Mouse (Mus musculus) liver, adult (tissue): ENCODE data around the gene Olfr906.

Experiments
- GATA4 ChIP-seq: IDR thresholded peaks from 2 replicates; pipeline ENCODE4 v1.6.1; 2014; ENCODE audit warnings: mild to moderate bottlenecking, low read length; ENCODE audit not compliant: insufficient replicate concordance

Olfr906 gene

DNA sequence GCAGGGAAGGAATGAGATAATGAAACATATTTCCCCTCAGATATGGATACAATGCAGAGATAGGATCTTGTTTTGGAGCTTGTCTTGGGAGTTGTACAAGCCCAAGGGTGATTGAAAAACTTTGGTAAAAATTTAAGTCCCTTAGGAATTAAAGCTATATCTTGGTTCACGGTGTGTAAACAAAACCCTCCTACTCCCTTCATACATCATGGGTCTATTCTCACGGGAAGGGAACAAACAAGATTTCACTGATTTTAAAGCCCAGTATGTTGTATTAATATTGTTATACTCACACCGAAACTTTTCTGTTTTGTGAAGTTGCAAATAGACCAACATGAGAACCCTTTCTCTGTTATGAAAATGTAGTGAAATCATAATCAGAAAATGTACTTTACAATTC lies at the start of gene Olfr906:
Gene Olfr906, plus strand, starts transcription at position 301 of the 400 bp plus-strand sequence.
- no peak for TF ChIP-seq GATA4

DNA sequence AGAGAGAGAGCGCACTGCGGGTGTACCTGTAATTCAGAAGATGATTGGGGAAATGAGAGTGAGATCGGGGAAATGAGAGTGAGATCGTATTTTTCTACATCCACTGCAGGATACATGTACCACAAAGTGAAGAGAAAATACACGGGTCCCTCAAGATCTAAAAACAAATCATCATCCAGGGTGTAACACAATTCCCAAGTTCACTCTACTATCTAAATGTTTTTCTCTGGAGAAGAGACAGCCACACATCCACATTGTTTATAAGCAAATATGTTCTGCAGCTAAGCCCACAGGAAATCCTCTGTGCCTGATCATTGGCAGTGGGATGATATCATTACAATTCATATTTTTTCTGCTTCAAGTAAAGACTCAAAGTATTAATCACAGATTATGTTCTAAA lies 39.5 kb upstream of the Olfr906 start, which contains the start of gene Olfr902:
Gene Olfr902, plus strand, starts transcription at position 301 of the 400 bp plus-strand sequence.
- no peak for TF ChIP-seq GATA4

DNA sequence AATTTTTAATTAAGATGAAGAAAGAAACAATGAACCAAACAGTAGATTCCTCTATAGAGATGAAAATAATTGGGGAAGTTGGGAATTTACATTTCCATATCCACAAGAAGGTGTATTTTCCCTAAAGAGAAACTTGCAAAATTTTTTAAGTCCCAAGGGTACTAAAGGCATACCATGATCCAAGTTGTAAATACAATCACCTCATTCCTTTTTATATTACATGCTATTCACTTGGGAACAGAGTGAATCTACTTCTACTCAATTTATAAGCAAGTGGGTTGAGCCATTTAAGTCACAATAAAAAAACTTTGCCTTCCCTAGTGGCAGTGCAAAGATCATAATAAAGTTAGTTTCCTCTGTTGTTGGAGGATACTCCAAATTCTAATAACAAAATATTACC lies 24.0 kb upstream of the Olfr906 start, which contains the start of gene Olfr904:
Gene Olfr904, plus strand, starts transcription at position 301 of the 400 bp plus-strand sequence.
- no peak for TF ChIP-seq GATA4

DNA sequence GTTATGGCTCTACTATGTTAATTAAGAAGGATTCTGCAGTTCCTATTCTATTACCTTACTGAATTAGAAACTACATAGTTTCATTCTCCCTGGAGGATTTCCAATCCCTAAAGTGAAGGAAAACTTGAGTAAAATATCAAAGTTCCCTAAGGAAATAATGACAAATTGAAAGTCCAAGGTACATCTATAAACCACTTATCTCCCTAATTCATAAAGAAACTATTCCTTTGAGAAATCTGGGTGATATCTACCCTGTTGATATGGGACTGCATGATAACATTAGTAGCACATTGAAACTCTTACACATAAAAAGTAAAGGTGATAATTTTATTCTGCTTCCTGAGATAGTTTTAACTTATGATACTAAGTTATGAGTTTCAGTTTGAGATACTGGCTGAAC lies 16.1 kb upstream of the Olfr906 start, which contains the start of gene Olfr905:
Gene Olfr905, plus strand, starts transcription at position 301 of the 400 bp plus-strand sequence.
- no peak for TF ChIP-seq GATA4

DNA sequence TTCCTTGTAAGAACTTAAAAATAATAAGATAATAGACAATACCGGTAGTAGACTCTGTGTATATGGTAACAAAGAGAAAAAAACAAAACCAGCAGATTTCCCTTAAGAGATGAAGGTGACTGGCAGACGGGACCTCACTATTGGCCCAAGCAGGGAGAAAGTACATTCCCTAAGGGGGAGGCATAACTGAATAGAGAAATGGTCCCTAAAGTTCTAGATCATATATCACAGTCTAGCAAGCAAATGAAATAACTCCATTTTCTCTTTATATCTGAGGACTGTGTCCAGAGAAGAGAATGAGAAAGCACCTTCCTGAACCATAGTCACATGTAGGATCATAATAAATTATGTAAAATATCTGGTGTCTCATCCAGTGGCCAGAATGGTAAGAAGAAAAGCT lies 8.6 kb downstream of the Olfr906 start, which contains the start of gene Olfr907:
Gene Olfr907, plus strand, starts transcription at position 301 of the 400 bp plus-strand sequence.
- no peak for TF ChIP-seq GATA4

DNA sequence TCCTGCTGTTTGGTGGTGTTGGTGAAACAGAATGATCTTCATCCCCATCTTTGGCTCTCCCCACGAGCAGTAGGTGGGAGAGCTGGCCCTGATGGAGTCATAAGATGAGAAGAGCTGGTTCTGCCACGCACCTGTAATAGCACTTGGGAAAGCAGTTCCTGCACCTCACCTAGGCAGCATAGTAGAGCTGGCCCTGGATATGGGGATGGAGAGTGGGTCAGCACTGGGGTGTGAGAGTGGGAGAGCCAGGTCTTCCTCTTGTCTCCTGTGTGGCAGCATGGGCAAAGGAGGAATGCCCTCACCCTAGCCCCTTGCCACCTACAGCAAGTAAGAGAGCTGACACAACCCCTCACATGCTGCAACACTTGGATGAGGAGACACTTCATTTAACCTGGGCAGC lies 25.5 kb downstream of the Olfr906 start:
- TF ChIP-seq GATA4: no peak

DNA sequence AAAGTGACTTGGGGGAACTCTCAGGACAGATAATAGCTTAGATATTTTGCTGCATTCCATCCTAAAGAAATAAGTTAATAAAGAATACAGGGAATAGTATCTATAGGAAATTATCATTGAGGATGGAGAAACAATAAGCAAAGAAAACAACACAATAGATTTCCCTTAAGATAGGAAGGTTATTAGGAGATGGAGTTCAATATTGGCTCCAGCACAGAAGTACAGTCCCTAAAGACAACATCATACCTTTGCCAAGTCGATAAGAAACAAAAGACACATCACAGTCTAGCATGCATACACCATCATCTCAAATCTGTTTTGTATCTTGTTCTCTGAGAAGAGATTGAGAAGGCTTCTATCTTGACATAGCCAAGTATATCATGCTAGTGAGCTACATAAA lies 34.4 kb downstream of the Olfr906 start, which contains the start of gene Olfr911-ps1:
Gene Olfr911-ps1, plus strand, starts transcription at position 301 of the 400 bp plus-strand sequence.
- no peak for TF ChIP-seq GATA4

DNA sequence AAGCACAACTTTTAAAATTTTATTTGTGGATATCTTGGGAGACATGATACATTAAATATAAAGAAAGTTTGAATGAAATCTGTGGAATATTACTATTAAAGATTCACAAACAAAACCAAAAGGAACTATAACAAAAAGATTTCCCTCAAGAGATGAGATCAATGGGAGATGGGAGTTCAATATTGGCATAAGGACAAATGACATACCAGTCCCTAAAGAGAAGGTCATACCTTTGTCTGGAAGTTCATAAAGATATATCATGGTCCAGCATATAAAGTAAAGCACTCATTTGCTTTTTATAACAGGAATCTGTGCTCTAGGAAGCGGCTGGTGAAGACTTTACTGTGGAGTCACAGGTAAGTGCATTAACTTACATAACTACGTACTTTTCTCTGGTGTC lies 50.7 kb downstream of the Olfr906 start, which contains the start of gene Olfr910:
Gene Olfr910, plus strand, starts transcription at position 301 of the 400 bp plus-strand sequence.
- TF ChIP-seq GATA4: no peak
